In the genomic region with DNA sequence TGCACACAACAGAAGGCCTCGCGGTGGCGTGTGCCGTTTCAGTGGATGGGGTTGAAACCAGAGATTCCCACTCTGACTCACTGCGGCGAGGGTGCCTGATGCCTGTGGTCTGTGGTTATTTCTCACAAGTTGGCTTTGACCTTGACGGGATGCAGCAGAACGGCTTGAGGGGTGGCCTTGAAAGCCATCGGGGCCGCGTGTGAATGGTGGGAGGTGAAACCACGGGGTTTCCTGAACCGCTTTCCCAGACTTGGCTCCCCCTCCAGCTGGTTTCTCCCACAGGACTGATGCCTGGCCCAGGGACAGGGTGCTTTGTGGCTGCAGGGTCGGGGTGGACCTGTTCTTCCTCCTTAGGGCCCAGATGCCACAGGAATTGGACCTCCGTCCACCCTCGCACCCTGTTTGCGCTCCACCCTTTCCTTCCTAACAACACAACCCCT, we compare ENCODE assay signal across 12 mouse cellular contexts. TPM values are rescaled to one million over a fixed set of nuclear protein-coding genes. Genes with fewer than 3 reads are reported as not detected.
DNase-seq lines count a peak whose midpoint lies in the region; ATAC-seq lines count a peak whose summit lies in the region.
"Had no signal": no experiment of that assay in that cellular context is flagged by ENCODE, and none has a peak within 500 bp of the region (broad histone marks: within the 10 kb centered on the region; RNA-seq: fewer than 3 reads in every experiment).

No protein-coding gene starts in this region.

- no peak overlapping the region for H3K9ac ChIP-seq in kidney, embryonic 16.5 days (replicated peaks; ENCODE audit: low read length)
- 0 out of 2 replicates have a peak overlapping the region, but pooled peaks have one; percentile 0 for H3K9ac ChIP-seq in intestine, embryonic 15.5 days

- DNase-seq in kidney, adult 11 months: peak; percentile 71
- DNase-seq in adrenal gland, adult 2 months: peak; percentile 85
- DNase-seq in right cerebral cortex, adult 18-20 months: no peak
- no peak for DNase-seq in layer of hippocampus, adult 11-12 months (ENCODE audit: low spot score)
- DNase-seq: cerebellum, adult 9-10 months; gastrocnemius, postnatal 14 days; layer of hippocampus, adult 9-11 months had no signal

- H3K4me3 ChIP-seq in kidney, embryonic 16.5 days (ENCODE audit: low read length): no peak overlapping the region
- H3K4me3 ChIP-seq in intestine, embryonic 15.5 days (replicated peaks): no peak overlapping the region

- WGBS in kidney, embryonic 16.5 days: 72% methylated on average over 17 of the region's 17 CpGs
- 58% methylated on average over 17 of the region's 17 CpGs for WGBS in intestine, embryonic 15.5 days

- peaks cover 16% of the 10 kb centered on the region for H3K27me3 ChIP-seq in kidney, embryonic 16.5 days (ENCODE audit: insufficient read depth, low read length)
- H3K27me3 ChIP-seq in intestine, embryonic 15.5 days (replicated peaks): peaks cover 9% of the 10 kb centered on the region; the same call in 1 of the 2 replicates

- H3K4me2 ChIP-seq in kidney, embryonic 16.5 days (replicated peaks; ENCODE audit: low read depth, low read length): no peak overlapping the region
- H3K4me2 ChIP-seq in intestine, embryonic 15.5 days (replicated peaks): no peak overlapping the region

- ATAC-seq in kidney, embryonic 16.5 days (ENCODE audit: low FRiP score, low TSS enrichment): no peak
- no peak for ATAC-seq in intestine, embryonic 15.5 days
- 0 out of 2 replicates have a peak, but pooled peaks have one; percentile 45 for ATAC-seq in monocyte, adult 5-6 weeks (replicated peaks; ENCODE audit: insufficient number of reproducible peaks, low FRiP score, low TSS enrichment, poor library complexity, severe bottlenecking)
- no peak for ATAC-seq in activated CD4-positive, CD25-positive, alpha-beta regulatory T cell, adult 4 months

- H3K36me3 ChIP-seq in kidney, embryonic 16.5 days (ENCODE audit: insufficient read depth, low read length): no peaks in the 10 kb centered on the region
- H3K36me3 ChIP-seq in intestine, embryonic 15.5 days: no peaks in the 10 kb centered on the region

- peaks cover 4% of the 10 kb centered on the region; the same call in 1 of the 2 replicates for H3K4me1 ChIP-seq in kidney, embryonic 16.5 days (ENCODE audit: insufficient read depth, low read length)
- peaks cover 34% of the 10 kb centered on the region for H3K4me1 ChIP-seq in intestine, embryonic 15.5 days (replicated peaks)

- H3K27ac ChIP-seq in kidney, embryonic 16.5 days (ENCODE audit: low read length): no peak overlapping the region
- peak overlapping the region; percentile 64 for H3K27ac ChIP-seq in intestine, embryonic 15.5 days

- H3K9me3 ChIP-seq in kidney, embryonic 16.5 days (ENCODE audit: low read length): no peaks in the 10 kb centered on the region
- no peaks in the 10 kb centered on the region for H3K9me3 ChIP-seq in intestine, embryonic 15.5 days

RNA-seq across cellular contexts. Expression of a gene that starts 10.8 kb away (rescaled TPM):
- 0.51 and 0.52 TPM in 2 replicates for polyA plus RNA-seq in kidney, embryonic 16.5 days (2015; fragmentation: Nextera tagmentation; extraction: Ambion mirVana)
- 10 to 100 TPM; 20.2 to 30.1 TPM for total RNA-seq in adrenal gland, adult 2 months (2021)
- polyA plus RNA-seq in adrenal gland, adult 2 months (2012; rRNA removed): 23.4 and 23.6 TPM in 2 replicates
- polyA plus RNA-seq in intestine, embryonic 15.5 days (2015; fragmentation: Nextera tagmentation; extraction: Ambion mirVana): 1.1 and 1.3 TPM in 2 replicates
- not detected in 3 replicates for total RNA-seq in monocyte, adult 5-6 weeks (2017)
- polyA plus RNA-seq in activated CD4-positive, CD25-positive, alpha-beta regulatory T cell, adult 4 months (2017; shearing (Covaris generic)): not detected

RNA-seq across cellular contexts. Expression of a gene that starts 34.2 kb away (rescaled TPM):
- polyA plus RNA-seq in kidney, embryonic 16.5 days (2015; fragmentation: Nextera tagmentation; extraction: Ambion mirVana): 103 and 106 TPM in 2 replicates
- 10 to 100 TPM; 44.1 to 53.2 TPM for total RNA-seq in adrenal gland, adult 2 months (2021)
- 114 and 118 TPM in 2 replicates for polyA plus RNA-seq in adrenal gland, adult 2 months (2012; rRNA removed)
- polyA plus RNA-seq in intestine, embryonic 15.5 days (2015; fragmentation: Nextera tagmentation; extraction: Ambion mirVana): 67.5 and 68.2 TPM in 2 replicates
- total RNA-seq in monocyte, adult 5-6 weeks (2017): 17.4 to 26.0 TPM (median 23.4 TPM) in 3 replicates
- 10 to 100 TPM; 15.6 to 26.7 TPM for polyA plus RNA-seq in activated CD4-positive, CD25-positive, alpha-beta regulatory T cell, adult 4 months (2017; shearing (Covaris generic))

RNA-seq across cellular contexts. Expression of a gene that starts 36.6 kb away (rescaled TPM):
- polyA plus RNA-seq in kidney, embryonic 16.5 days (2015; fragmentation: Nextera tagmentation; extraction: Ambion mirVana): 17.5 and 17.7 TPM in 2 replicates
- total RNA-seq in adrenal gland, adult 2 months (2021): 10 to 100 TPM; 12.7 to 17.2 TPM
- 7.1 and 7.6 TPM in 2 replicates for polyA plus RNA-seq in adrenal gland, adult 2 months (2012; rRNA removed)
- polyA plus RNA-seq in intestine, embryonic 15.5 days (2015; fragmentation: Nextera tagmentation; extraction: Ambion mirVana): 12.1 and 13.7 TPM in 2 replicates
- total RNA-seq in monocyte, adult 5-6 weeks (2017): 5.6 to 15.1 TPM (median 6.4 TPM) in 3 replicates
- polyA plus RNA-seq in activated CD4-positive, CD25-positive, alpha-beta regulatory T cell, adult 4 months (2017; shearing (Covaris generic)): 1 to 10 TPM; 3.5 to 5.4 TPM

RNA-seq across cellular contexts. Expression of a gene that starts 51.8 kb away (rescaled TPM):
- polyA plus RNA-seq in kidney, embryonic 16.5 days (2015; fragmentation: Nextera tagmentation; extraction: Ambion mirVana): 0.23 and 0.29 TPM in 2 replicates
- total RNA-seq in adrenal gland, adult 2 months (2021): 10 to 100 TPM in 1 of 2 experiments, 1 to 10 TPM in 1; 9.1 to 12.8 TPM
- 22.1 and 32.8 TPM in 2 replicates for polyA plus RNA-seq in adrenal gland, adult 2 months (2012; rRNA removed)
- 0.40 and 0.49 TPM in 2 replicates for polyA plus RNA-seq in intestine, embryonic 15.5 days (2015; fragmentation: Nextera tagmentation; extraction: Ambion mirVana)
- total RNA-seq in monocyte, adult 5-6 weeks (2017): 0.29 to 1.9 TPM (median 0.75 TPM) in 3 replicates
- polyA plus RNA-seq in activated CD4-positive, CD25-positive, alpha-beta regulatory T cell, adult 4 months (2017; shearing (Covaris generic)): 1 to 10 TPM in 1 of 2 experiments, under 1 TPM in 1; 0.34 to 1.4 TPM
- total RNA-seq: MEL had no signal

RNA-seq across cellular contexts. Expression of a gene that starts 52.8 kb away (rescaled TPM):
- polyA plus RNA-seq in kidney, embryonic 16.5 days (2015; fragmentation: Nextera tagmentation; extraction: Ambion mirVana): 47.3 and 53.7 TPM in 2 replicates
- total RNA-seq in adrenal gland, adult 2 months (2021): 10 to 100 TPM; 58.3 to 70.7 TPM
- 58.5 and 102 TPM in 2 replicates for polyA plus RNA-seq in adrenal gland, adult 2 months (2012; rRNA removed)
- 27.8 and 29.6 TPM in 2 replicates for polyA plus RNA-seq in intestine, embryonic 15.5 days (2015; fragmentation: Nextera tagmentation; extraction: Ambion mirVana)
- 30.4 to 67.0 TPM (median 38.4 TPM) in 3 replicates for total RNA-seq in monocyte, adult 5-6 weeks (2017)
- polyA plus RNA-seq in activated CD4-positive, CD25-positive, alpha-beta regulatory T cell, adult 4 months (2017; shearing (Covaris generic)): 10 to 100 TPM; 13.3 to 16.8 TPM

Comparison
In these comparisons a context has a peak if more than half of its experiments do, and no peak if none do; other contexts are left out.
1. DNase-seq: peak in kidney, adult 11 months (single experiment) and adrenal gland, adult 2 months (single experiment); none in right cerebral cortex, adult 18-20 months (single experiment) and layer of hippocampus, adult 11-12 months (single experiment).
2. RNA of a gene that starts 10.8 kb away (polyA plus RNA-seq): 23.4 to 23.6 TPM in adrenal gland, adult 2 months; 1.1 to 1.3 TPM in intestine, embryonic 15.5 days, 0.51 to 0.52 TPM in kidney, embryonic 16.5 days and not detected in activated CD4-positive, CD25-positive, alpha-beta regulatory T cell, adult 4 months; every median in the first group is over 10 times any median in the second.